Mouse (Mus musculus): ENCODE results near the gene Mrpl52. TPM values are rescaled to one million over a fixed set of nuclear protein-coding genes. Genes with fewer than 3 reads are reported as not detected.

The Mrpl52 gene
- total and polyA plus RNA-seq, 3 experiments: 469 to 473 TPM; not detected in 1

- no peak overlapping the region for H3K9ac ChIP-seq (ENCODE audit: control insufficient read depth, low read depth, low read length, poor library complexity, severe bottlenecking)
- no peaks in the 10 kb centered on the region for H3K9me3 ChIP-seq (replicated peaks; ENCODE audit: insufficient read depth, low read length)
- peaks cover 0 to 3% of the 10 kb centered on the region in 2 experiments; a peak in 2 of 4 replicates for H3K4me1 ChIP-seq (ENCODE audit: control insufficient read depth in 1 of 2, insufficient read depth in 2 of 2, low read length in 2 of 2)
- TF ChIP-seq EP300 (IDR thresholded peaks at IDR 0.05; ENCODE audit: low read depth in 1 of 2, low read length in 2 of 2): no peak
- no peak for TF ChIP-seq MAFK (IDR thresholded peaks at IDR 0.05; ENCODE audit: borderline replicate concordance, low read depth, low read length)
- TF ChIP-seq SMC3 (IDR thresholded peaks at IDR 0.05; ENCODE audit: low read depth, low read length): no peak
- no peak for TF ChIP-seq ZC3H11A (IDR thresholded peaks at IDR 0.05; ENCODE audit: low read depth, low read length)
- no peak for TF ChIP-seq TBP (IDR thresholded peaks at IDR 0.05; ENCODE audit: low read depth, low read length)
- no peak for TF ChIP-seq GABPA (IDR thresholded peaks at IDR 0.05; ENCODE audit: low read depth, low read length)
- H3K27ac ChIP-seq (ENCODE audit: control insufficient read depth, low read depth, low read length): no peak overlapping the region
- no peak for DNase-seq (ENCODE audit: low read depth, low spot score)
- no peaks in the 10 kb centered on the region for H3K36me3 ChIP-seq (ENCODE audit: control insufficient read depth in 1 of 2, insufficient read depth in 2 of 2, low read length in 2 of 2)
- H3K27me3 ChIP-seq (ENCODE audit: control insufficient read depth in 1 of 2, insufficient read depth in 2 of 2, low read length in 2 of 2): no peaks in the 10 kb centered on the region
- no peak overlapping the region for H3K4me3 ChIP-seq (ENCODE audit: control insufficient read depth in 1 of 2, insufficient read depth in 1 of 2, low read depth in 2 of 2, low read length in 2 of 2)
- no peaks in the 10 kb centered on the region for H3K79me2 ChIP-seq (ENCODE audit: control insufficient read depth, insufficient read depth, low read length, poor library complexity)
These were observed 12.4 kb downstream of the Mrpl52 start for GRCm38 (mm10) chr14:54439155-54439554.

GRCm38 (mm10) chr14:54439610-54440009, 12.9 kb downstream of the Mrpl52 start:
- peaks cover 0 to 2% of the 10 kb centered on the region in 2 experiments; a peak in 1 of 4 replicates for H3K36me3 ChIP-seq (ENCODE audit: control insufficient read depth in 1 of 2, insufficient read depth in 2 of 2, low read length in 2 of 2)
- H3K27me3 ChIP-seq (ENCODE audit: control insufficient read depth in 1 of 2, insufficient read depth in 2 of 2, low read length in 2 of 2): no peaks in the 10 kb centered on the region
- H3K27ac ChIP-seq (ENCODE audit: control insufficient read depth, low read depth, low read length): no peak overlapping the region
- no peak overlapping the region for H3K9ac ChIP-seq (ENCODE audit: control insufficient read depth, low read depth, low read length, poor library complexity, severe bottlenecking)
- H3K4me1 ChIP-seq (ENCODE audit: control insufficient read depth in 1 of 2, insufficient read depth in 2 of 2, low read length in 2 of 2): peaks cover 0 to 6% of the 10 kb centered on the region in 2 experiments; a peak in 3 of 4 replicates
- H3K4me3 ChIP-seq (ENCODE audit: control insufficient read depth in 1 of 2, insufficient read depth in 1 of 2, low read depth in 2 of 2, low read length in 2 of 2): no peak overlapping the region
- no peaks in the 10 kb centered on the region for H3K9me3 ChIP-seq (replicated peaks; ENCODE audit: insufficient read depth, low read length)
- no peaks in the 10 kb centered on the region for H3K79me2 ChIP-seq (ENCODE audit: control insufficient read depth, insufficient read depth, low read length, poor library complexity)
- no peak for DNase-seq (ENCODE audit: low read depth, low spot score)
- TF ChIP-seq MYC (IDR thresholded peaks at IDR 0.05; ENCODE audit: low read depth, low read length) (no peak), TBP (IDR thresholded peaks at IDR 0.05; ENCODE audit: low read depth, low read length) (no peak), E2F4 (IDR thresholded peaks at IDR 0.05; ENCODE audit: borderline replicate concordance, low read depth, low read length) (no peak), CHD1 (IDR thresholded peaks at IDR 0.05; ENCODE audit: low read depth, low read length) (no peak), SMC3 (IDR thresholded peaks at IDR 0.05; ENCODE audit: low read depth, low read length) (no peak), KAT2A (conservative IDR thresholded peaks at IDR 0.05; ENCODE audit: low read depth, low read length) (no peak), POLR2AphosphoS5 (IDR thresholded peaks at IDR 0.05; ENCODE audit: borderline replicate concordance, low read depth, low read length) (no peak), MEF2A (IDR thresholded peaks at IDR 0.05; ENCODE audit: extremely low read depth, insufficient replicate concordance, low read depth, low read length, poor library complexity, severe bottlenecking) (no peak), USF1 (IDR thresholded peaks at IDR 0.05; ENCODE audit: low read depth, low read length) (no peak), ETS1 (IDR thresholded peaks at IDR 0.05; ENCODE audit: low read depth, low read length) (no peak)

- Histone ChIP-seq H3K27ac (ENCODE audit: control insufficient read depth, low read depth, low read length) (no peak overlapping the region), H3K27me3 (ENCODE audit: control insufficient read depth in 1 of 2, insufficient read depth in 2 of 2, low read length in 2 of 2) (no peaks in the 10 kb centered on the region), H3K79me2 (ENCODE audit: control insufficient read depth, insufficient read depth, low read length, poor library complexity) (no peaks in the 10 kb centered on the region), H3K9ac (ENCODE audit: control insufficient read depth, low read depth, low read length, poor library complexity, severe bottlenecking) (no peak overlapping the region), H3K36me3 (ENCODE audit: control insufficient read depth in 1 of 2, insufficient read depth in 2 of 2, low read length in 2 of 2) (peaks cover 0 to 6% of the 10 kb centered on the region in 2 experiments; a peak in 2 of 4 replicates), H3K4me3 (ENCODE audit: control insufficient read depth in 1 of 2, insufficient read depth in 1 of 2, low read depth in 2 of 2, low read length in 2 of 2) (no peak overlapping the region), H3K9me3 (replicated peaks; ENCODE audit: insufficient read depth, low read length) (no peaks in the 10 kb centered on the region), H3K4me1 (ENCODE audit: control insufficient read depth in 1 of 2, insufficient read depth in 2 of 2, low read length in 2 of 2) (peaks cover 3 to 9% of the 10 kb centered on the region in 2 experiments)
- no peak for DNase-seq (ENCODE audit: low read depth, low spot score)
- TF ChIP-seq ZMIZ1 (IDR thresholded peaks at IDR 0.05; ENCODE audit: low read depth, low read length) (no peak), CTCF (IDR thresholded peaks at IDR 0.05 in 2 of 3, conservative IDR thresholded peaks at IDR 0.05 in 1 of 3; ENCODE audit: control insufficient read depth in 1 of 3, insufficient read depth in 1 of 3, low read depth in 2 of 3, low read length in 3 of 3, poor library complexity in 1 of 3, severe bottlenecking in 1 of 3) (no peak), POLR2AphosphoS5 (IDR thresholded peaks at IDR 0.05; ENCODE audit: borderline replicate concordance, low read depth, low read length) (no peak), MAX (IDR thresholded peaks at IDR 0.05; ENCODE audit: low read length) (no peak), KAT2A (conservative IDR thresholded peaks at IDR 0.05; ENCODE audit: low read depth, low read length) (no peak), USF2 (IDR thresholded peaks at IDR 0.05; ENCODE audit: borderline replicate concordance in 1 of 2, insufficient read depth in 1 of 2, low read depth in 1 of 2, low read length in 2 of 2) (no peak), MAFK (IDR thresholded peaks at IDR 0.05; ENCODE audit: borderline replicate concordance, low read depth, low read length) (no peak), EP300 (IDR thresholded peaks at IDR 0.05; ENCODE audit: low read depth in 1 of 2, low read length in 2 of 2) (no peak), MYB (IDR thresholded peaks at IDR 0.05; ENCODE audit: low read depth, low read length) (no peak), ETS1 (IDR thresholded peaks at IDR 0.05; ENCODE audit: low read depth, low read length) (no peak), USF1 (IDR thresholded peaks at IDR 0.05; ENCODE audit: low read depth, low read length) (no peak)
These were observed 13.8 kb downstream of the Mrpl52 start for GRCm38 (mm10) chr14:54440538-54440937.

All from MEL (cell line).